Mouse (Mus musculus) thymus, postnatal 0 days (tissue): ENCODE measurements around the gene Drd3. TPM values are rescaled to one million over a fixed set of nuclear protein-coding genes. Genes with fewer than 3 reads are reported as not detected.

Experiments used
- DNase-seq: peaks from one replicate; pipeline ENCODE4 v3.0.0-alpha.2; 2015; ENCODE audit warnings: low spot score
- microRNA-seq: library from miRNA; unstranded; fragments of <30 nt; microRNA quantifications from one replicate; pipeline ENCODE4, GENCODE M21; 2016; ENCODE audit warnings: borderline number of aligned reads
- polyA plus RNA-seq: library from polyadenylated mRNA; unstranded; fragments of >200 nt; fragmentation: Nextera tagmentation; extraction: Ambion mirVana; gene quantifications from 2 replicates; pipeline ENCODE4 v1.2.1, GENCODE M21; 2015

Gene Drd3
- polyA plus RNA-seq, 1 experiment from 2014 or later = not detected

DNA sequence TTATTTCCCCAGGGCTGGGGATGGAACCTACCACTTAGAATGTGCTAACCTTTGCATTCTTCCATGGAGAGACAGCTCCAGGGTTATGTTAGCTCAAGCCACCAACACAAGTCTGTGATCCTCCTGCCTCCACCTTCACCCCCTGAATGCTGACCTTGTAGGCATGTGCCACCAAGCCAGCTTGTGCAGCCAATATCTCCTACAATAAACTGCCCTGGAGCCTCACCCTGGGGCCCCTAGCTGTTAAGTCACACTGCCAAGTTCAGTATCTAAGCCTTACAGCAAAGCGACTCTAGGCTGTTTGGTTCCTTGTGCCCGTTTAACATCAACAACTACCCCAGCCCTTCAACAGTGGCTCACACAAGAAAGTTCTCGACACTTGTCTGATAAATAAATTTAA is 47.3 kb downstream of the Drd3 start:
- DNase-seq = no peak

- peak; percentile 87 for DNase-seq
These were observed 48.0 kb downstream of the Drd3 start for GRCm38 (mm10) chr16:43801791-43802307.

GRCm38 (mm10) chr16:43802466-43802865 is 48.6 kb downstream of the Drd3 start:
- DNase-seq = no peak

- no peak for DNase-seq
These were observed 50.5 kb downstream of the Drd3 start for GRCm38 (mm10) chr16:43804364-43804763.

DNA sequence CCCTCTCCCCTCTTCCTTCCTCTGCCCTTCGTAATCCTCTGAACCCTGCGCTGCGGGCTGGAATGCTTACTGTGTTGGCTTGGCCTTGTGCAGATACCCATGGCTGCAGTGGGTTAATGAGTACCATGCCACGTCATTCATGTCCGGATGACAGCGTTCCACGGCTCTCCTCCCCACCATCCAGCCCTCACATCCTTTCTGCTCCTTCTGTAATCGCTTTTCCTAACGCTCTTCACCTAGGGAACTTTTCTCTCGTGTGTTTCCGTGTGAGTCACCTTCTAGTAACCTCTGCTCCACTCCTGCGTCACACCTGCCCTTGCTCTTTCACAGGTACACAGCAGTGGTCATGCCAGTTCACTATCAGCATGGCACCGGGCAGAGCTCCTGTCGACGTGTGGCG is 53.2 kb downstream of the Drd3 start:
- DNase-seq = no peak

DNA sequence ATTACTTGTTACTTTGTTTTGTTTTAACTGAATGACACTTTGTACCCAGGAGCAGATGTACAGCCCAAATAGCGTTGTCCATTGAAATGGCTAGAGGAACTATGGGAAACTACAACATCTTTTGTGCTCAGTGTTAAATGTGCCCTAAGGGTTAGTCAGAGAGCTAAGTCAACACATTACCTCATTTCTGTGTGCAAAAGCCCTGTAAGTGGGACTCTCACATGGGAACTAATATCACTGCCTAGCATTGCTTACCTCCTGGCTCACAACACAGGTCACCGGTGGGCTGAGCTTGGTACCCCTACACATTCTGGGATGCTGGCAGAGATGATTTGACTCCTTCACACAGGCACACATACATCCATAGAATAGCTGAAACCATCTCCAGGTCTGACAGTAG is 55.6 kb downstream of the Drd3 start:
- DNase-seq = no peak

- DNase-seq = no peak
These were observed 57.6 kb downstream of the Drd3 start for GRCm38 (mm10) chr16:43811402-43811801.

- no peak for DNase-seq
These were observed 60.8 kb downstream of the Drd3 start for GRCm38 (mm10) chr16:43814644-43815043.

GRCm38 (mm10) chr16:43816321-43816720 is 62.5 kb downstream of the Drd3 start:
- no peak for DNase-seq

DNA sequence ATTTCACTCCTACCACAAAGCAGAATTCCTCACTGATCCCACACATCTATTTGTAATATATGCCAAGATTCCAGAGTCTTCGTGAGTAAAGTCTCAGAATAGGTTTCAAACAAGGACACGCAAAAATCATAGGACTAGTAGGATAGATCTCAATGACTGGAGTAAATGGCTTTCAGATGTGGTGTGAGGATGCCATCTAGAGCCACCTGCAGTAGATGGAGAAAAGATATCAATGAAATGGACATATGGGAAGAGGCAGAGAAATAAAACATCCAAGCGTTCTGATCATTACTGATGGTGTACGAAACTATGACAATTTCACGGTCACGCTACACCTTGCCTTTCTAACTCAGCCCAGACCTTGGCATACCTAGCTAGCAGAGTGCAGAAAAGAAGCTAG is 64.6 kb downstream of the Drd3 start:
- DNase-seq = no peak

DNA sequence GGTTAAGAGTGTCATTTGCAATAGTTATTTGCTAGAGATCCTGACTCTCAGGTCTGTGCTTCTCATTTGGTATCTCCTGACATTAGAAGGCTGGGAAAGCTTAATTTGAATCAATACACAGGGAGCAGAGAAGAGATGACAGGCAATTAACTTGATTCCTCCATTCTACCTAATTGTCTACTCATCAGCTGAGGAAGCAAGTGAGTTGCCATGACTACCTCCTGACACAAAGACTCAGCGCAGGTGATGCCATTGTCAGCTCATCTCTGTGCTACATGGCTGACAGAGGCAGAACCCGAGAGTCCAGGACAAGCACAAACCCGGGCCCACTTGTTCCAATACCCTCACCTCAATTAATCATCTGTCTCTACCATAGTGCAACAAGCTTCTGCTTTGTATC is 73.7 kb downstream of the Drd3 start:
- DNase-seq = no peak

DNA sequence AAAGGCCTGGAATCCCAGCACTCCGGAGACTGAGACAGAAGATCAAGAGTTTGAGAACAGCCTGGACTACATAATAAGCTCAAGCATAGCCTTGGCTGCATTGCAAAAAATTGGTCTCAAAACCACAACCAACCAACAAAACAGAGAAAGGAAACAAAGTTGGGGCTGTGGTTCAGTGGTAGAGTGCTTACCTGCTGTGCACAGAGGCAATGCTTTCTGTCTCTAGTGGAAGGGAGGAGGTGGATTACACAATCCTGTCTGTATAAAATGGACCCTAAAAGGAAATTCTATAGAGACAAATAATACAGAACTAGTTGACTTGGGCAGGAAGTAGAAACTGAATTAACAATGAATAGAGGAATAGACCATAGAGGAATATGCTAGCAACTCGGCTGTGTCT is 78.1 kb downstream of the Drd3 start:
- DNase-seq = no peak

DNA sequence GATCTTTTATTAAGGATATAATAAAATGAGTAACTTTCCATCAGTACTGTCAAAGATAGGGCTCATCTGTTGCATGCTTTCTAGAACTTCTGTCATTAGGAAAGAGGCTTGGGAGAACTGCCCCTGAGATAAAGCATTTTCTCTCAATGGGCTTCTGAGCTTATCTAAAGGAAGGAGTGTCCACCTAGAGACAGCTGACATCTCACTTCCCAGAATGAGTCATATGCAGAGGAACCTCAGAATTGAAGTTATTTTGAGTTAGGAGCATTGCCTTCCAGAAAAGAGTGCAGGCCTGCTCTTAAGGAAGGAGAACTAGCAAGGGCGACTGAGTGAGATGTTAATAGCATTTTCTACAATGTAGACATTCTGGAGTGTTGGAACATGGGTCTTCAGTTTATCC is 87.4 kb downstream of the Drd3 start:
- DNase-seq = no peak

DNA sequence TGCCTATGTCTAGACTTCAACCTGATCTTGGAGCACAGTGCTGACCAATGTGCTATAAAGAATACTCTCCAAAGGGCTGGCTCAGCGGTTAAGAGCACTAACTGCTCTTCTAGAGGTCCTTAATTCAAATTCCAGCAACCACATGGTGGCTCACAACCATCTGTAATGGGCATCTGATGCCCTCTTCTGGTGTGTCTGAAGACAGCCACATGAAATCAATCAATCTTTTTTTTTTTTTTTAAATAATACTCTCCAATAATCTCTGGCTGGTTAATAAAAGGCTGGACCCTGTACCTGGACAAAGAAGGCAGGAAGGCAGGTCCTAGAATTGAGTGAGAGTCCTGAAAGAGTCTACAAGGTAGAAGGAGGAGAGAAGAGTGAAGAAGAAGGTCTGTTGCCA is 96.0 kb downstream of the Drd3 start:
- no peak for DNase-seq

DNA sequence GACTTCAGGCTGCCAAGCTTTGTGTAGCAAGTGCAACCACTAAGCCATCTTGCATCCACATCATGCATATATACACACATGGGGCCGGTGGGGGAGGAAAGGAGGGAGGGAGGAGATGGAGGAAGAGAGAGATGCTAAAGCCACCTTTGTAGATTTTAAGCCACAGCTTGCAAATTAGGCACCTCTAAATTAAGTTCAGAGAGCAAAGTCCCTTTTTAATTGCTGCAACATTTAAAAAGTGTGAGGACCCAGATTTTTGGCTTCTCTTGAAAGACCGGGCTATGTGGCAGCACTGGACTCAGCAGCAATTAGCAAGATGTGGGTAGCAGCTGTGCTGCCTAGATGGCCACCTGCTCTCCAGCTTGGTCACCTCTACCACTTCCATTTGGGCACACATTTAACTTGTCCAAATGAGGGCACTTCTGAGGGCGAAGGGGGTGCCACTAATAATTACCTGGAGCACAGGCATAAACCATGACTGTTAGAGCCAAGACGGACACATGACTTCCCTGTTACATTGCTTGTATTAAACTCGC is 105.2 kb downstream of the Drd3 start:
- DNase-seq = no peak

DNA sequence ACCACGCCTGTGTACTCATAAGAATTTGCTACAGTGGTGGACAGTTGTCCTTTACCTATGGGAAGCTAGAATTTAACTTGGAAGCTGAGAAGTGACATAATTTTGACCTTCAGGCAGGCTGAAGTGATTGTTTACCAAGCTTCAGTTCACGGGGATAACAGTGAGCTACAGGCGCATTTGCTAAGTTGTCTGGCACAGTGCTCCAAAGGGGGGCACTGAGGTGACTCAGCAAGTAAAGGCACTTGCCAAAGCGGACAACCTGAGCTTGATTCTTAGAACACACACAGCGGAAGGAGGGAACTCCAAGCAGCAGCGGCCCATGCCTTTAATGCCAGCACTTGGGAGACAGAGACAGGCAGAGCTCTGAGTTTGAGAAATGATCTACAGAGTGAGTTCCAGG is 106.8 kb downstream of the Drd3 start:
- no peak for DNase-seq

DNA sequence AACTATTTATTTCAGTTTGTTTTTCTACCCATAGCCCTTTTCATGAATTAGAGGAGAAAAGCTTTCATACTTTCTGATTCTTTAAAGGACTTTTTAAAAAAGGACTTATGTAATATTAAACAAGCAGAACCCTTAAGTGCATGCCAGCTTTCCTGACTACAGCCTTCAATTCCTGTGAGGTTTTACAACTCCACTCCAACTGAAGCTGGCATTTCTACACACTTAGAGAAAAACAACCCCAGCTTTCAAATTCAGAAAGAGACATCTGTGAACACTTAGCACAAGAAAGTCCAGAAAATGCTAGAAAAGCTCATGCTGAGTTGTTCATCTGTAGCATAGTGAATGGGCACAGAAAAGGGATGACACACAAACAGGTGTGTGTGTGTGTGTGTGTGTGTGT is 116.0 kb downstream of the Drd3 start:
- no peak for DNase-seq

GRCm38 (mm10) chr16:43871419-43871818 is 117.6 kb downstream of the Drd3 start:
- no peak for DNase-seq

Small RNA genes within 50 kb of the gene (microRNA-seq; reads per million reads assigned to microRNA genes)
- gene Gm25996 = not detected

Other genes starting within 250 kb of the Drd3 start
- gene Tigit, start 89.9 kb upstream of the Drd3 start, polyA plus RNA-seq = 1.0 and 1.1 TPM in 2 replicates
- 5.4 and 6.5 TPM in 2 replicates for gene Ccdc191, start 135.8 kb downstream of the Drd3 start, polyA plus RNA-seq
- 15.3 and 16.0 TPM in 2 replicates for gene Qtrt2, start 172.8 kb downstream of the Drd3 start, polyA plus RNA-seq
- 1.7 and 2.8 TPM in 2 replicates for gene Zdhhc23, start 225.8 kb downstream of the Drd3 start, polyA plus RNA-seq